Mouse (Mus musculus) neural tube, embryonic 11.5 days (tissue): ENCODE data around the gene Hmgcr. TPM values are rescaled to one million over a fixed set of nuclear protein-coding genes. Genes with fewer than 3 reads are reported as not detected.
"Not testable (repeated sequence)": the region's sequence is repeated elsewhere in the genome, so short reads cannot be mapped to it uniquely, and the experiment has no call there.

Experiments
- ATAC-seq: fragments of 200-750 bp; cut with Nextera tagmentation; 2 replicates; pipeline ENCODE4 v1.8.0; 2017; ENCODE audit warnings: moderate number of reproducible peaks, mild to moderate bottlenecking, moderate TSS enrichment, moderate library complexity; ENCODE audit not compliant: insufficient read depth, low FRiP score, low TSS enrichment
- DNase-seq: peaks from one replicate; pipeline ENCODE4 v3.0.0-alpha.2; 2015; ENCODE audit warnings: low spot score
- H3K27ac ChIP-seq: fragments of 300-500 bp; sonication (generic); 2 replicates; pipeline ENCODE4 v1.5.1; 2014; ENCODE audit warnings: low read depth, mild to moderate bottlenecking, low read length
- H3K27me3 ChIP-seq: fragments of 300-500 bp; sonication (generic); 2 replicates; pipeline ENCODE4 v1.6.1; 2014; ENCODE audit warnings: mild to moderate bottlenecking, low read length, mixed read lengths; ENCODE audit not compliant: control insufficient read depth, insufficient read depth
- H3K36me3 ChIP-seq: fragments of 300-500 bp; sonication (generic); 2 replicates; pipeline ENCODE4 v1.6.1; 2014; ENCODE audit warnings: mild to moderate bottlenecking, low read length, moderate library complexity, mixed read lengths; ENCODE audit not compliant: control insufficient read depth, insufficient read depth
- H3K4me1 ChIP-seq: fragments of 300-500 bp; sonication (generic); 2 replicates; pipeline ENCODE4 v1.6.1; 2014; ENCODE audit warnings: low read length, mixed read lengths; ENCODE audit not compliant: control insufficient read depth, insufficient read depth
- H3K4me2 ChIP-seq: fragments of 300-500 bp; sonication (generic); 2 replicates; pipeline ENCODE4 v1.6.1; 2014; ENCODE audit warnings: low read depth, mild to moderate bottlenecking, moderate library complexity
- H3K4me3 ChIP-seq: fragments of 300-500 bp; sonication (generic); 2 replicates; pipeline ENCODE4 v1.5.1; 2014; ENCODE audit warnings: low read depth, low read length
- H3K9ac ChIP-seq: fragments of 300-500 bp; sonication (generic); 2 replicates; pipeline ENCODE4 v1.6.1; 2014; ENCODE audit warnings: mild to moderate bottlenecking, low read length
- H3K9me3 ChIP-seq: fragments of 300-500 bp; sonication (generic); 2 replicates; pipeline ENCODE4 v1.6.1; 2016; ENCODE audit warnings: low read length; ENCODE audit not compliant: control insufficient read depth
- WGBS: fragments of 180-500 bp; shearing (Covaris S2); extraction: QIAGEN DNeasy Blood & Tissue Kit; methylation state at CpG from one replicate; pipeline ENCODE4 v1.1.7; 2014; 5-methylcytosine and 5-hydroxymethylcytosine counted together
- polyA plus RNA-seq: library from polyadenylated mRNA; unstranded; fragments of >200 nt; fragmentation: Nextera tagmentation; extraction: Ambion mirVana; gene quantifications from 2 replicates; pipeline ENCODE4 v1.2.1, GENCODE M21; 2014

The Hmgcr gene
- polyA plus RNA-seq, 1 experiment from 2014 or later = 220 TPM

DNA sequence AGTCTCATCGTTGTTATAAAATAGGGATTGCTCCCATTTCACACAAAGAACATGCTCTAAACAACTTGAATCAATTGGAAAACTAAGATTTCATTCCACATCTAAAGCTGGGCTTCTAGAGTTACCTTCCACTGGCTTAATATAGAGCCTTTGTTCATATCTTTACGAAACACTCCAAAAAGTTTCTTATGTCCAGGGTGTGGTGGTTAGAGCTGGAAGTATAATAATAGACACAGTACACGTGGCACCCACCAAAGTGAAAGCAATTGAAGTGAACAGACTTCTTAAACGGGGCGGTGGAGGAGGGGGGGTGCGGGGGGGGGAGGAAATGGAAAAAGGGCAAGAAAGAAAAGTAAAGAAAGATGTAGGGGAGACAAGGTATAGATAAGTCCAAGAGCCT lies 1.5 kb upstream of the Hmgcr start:
- Histone ChIP-seq H3K9ac (no peak overlapping the region), H3K36me3 (no peaks in the 10 kb centered on the region), H3K9me3 (no peaks in the 10 kb centered on the region), H3K4me3 (no peak overlapping the region), H3K27me3 (no peaks in the 10 kb centered on the region), H3K27ac (no peak overlapping the region), H3K4me2 (no peak overlapping the region), H3K4me1 (peaks cover 22% of the 10 kb centered on the region)
- DNase-seq (no peak), ATAC-seq (no peak)
- 82% methylated on average over 6 of the region's 6 CpGs for WGBS

DNA sequence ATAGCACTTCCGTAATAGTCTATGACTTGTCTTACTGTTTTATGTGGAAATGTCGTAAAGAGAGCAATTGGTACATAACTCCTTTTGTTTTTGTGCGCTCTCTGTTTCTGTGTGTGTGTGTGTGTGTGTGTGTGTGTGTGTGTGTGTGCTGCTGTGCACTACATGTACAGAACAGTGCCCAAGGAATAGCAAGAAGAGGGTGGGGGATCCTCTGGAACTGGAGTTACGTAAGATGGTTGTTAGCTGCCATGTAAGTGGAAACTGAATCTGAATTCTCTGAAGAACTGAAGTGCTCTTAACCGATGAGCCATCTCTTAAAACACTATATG lies 1.1 kb upstream of the Hmgcr start:
- no peaks in the 10 kb centered on the region for H3K27me3 ChIP-seq
- H3K4me3 ChIP-seq = no peak overlapping the region
- no peak for DNase-seq
- H3K9ac ChIP-seq = no peak overlapping the region
- peaks cover 22% of the 10 kb centered on the region for H3K4me1 ChIP-seq
- no peak overlapping the region for H3K4me2 ChIP-seq
- WGBS = 92% methylated on average over 5 of the region's 5 CpGs
- no peak overlapping the region for H3K27ac ChIP-seq
- no peak for ATAC-seq
- no peaks in the 10 kb centered on the region for H3K9me3 ChIP-seq
- no peaks in the 10 kb centered on the region for H3K36me3 ChIP-seq

DNA sequence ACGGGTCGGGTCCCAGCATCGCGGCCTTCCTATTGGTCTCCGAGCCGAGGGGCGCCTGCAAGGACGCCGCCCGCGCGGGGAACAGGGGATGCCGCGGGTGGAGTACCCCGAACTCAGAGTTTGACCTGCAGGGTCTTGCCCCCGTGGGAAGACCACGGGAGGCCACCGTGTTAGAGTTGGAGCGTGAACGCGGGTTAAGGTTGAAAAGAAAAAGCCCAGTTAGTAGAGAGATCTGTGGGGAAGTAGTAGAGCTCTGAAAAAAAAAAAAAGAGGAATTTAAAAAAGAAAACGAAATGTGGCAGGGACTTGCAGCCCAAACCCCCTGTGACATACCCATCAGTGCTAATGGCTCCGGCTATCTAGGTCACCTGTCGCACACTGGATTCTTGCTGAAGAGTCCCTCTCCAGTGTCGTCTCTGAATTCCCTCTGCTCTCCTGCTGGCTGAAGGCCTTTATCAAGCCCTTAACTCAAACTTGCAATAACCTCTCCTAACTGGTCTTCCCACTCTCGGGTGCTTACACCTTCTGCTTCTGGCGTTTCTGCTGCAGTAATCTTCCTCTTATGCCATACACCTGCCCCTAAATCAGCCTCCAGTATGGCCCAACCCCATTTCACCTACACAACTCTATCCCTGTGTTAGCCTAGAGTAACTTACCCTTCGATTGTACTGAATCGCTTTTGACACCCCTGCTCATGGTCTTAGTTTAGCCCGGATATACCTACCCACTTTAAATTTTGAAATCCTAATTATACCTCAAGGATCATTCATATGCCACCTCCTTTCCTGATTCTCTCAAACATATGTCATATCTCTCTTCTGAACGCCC lies 556 bp upstream of the Hmgcr start:
- H3K4me3 ChIP-seq = peak overlapping the region; percentile 88
- peak overlapping the region; percentile 97 for H3K27ac ChIP-seq
- no peak for ATAC-seq
- peaks cover 22% of the 10 kb centered on the region for H3K4me1 ChIP-seq
- no peaks in the 10 kb centered on the region for H3K27me3 ChIP-seq
- 14% methylated on average over 31 of the region's 31 CpGs for WGBS
- no peak for DNase-seq
- no peaks in the 10 kb centered on the region for H3K9me3 ChIP-seq
- H3K36me3 ChIP-seq = no peaks in the 10 kb centered on the region
- H3K9ac ChIP-seq = peak overlapping the region; percentile 48
- H3K4me2 ChIP-seq = peak overlapping the region; percentile 71

DNA sequence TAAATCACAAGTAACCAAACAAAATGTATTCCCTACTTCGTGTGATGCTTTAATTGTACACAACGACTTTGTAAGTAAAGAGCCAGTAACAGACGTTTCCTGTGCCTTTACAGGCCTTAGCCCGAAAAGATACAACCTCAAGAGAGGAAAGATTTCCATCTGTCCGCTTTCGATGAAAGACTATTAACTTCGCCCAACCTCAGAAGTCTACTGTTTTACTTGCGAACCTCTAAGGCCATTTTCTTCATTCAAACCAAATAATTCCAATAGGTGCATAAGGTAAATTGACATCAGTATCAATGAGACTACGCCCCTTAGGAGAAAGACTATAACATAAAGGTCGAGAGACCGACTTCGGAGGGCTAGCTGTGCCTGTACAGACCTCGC lies 724 bp downstream of the Hmgcr start:
- H3K9ac ChIP-seq = peak overlapping the region; percentile 86
- WGBS = 6% methylated on average over 13 of the region's 13 CpGs

DNA sequence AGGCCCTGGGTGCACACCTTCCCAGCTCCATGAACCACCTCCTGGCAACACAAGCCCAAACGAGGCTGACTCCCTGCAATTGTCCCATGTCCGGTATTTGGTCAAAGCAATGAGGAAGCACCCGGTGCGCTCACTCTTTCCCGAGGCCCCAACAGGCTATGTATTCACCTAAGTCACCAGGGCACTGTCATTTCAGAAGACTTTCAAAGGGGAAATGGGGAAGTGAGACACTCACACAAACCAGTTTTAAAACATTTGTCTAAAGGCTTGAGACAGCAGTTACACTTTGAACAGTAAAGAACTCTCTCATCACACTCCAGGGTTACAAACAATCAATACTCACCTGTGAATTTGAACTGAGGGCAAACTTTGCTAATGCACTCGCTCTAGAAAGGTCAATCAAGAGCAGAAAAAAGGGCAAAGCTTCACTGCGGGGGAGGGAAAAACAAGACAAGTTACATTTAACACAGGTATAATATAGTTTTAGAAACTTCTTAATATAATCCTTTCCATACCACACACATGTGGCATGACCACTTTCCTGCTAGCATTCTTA lies 6.2 kb downstream of the Hmgcr start:
- Histone ChIP-seq H3K27ac (no peak overlapping the region), H3K36me3 (peaks cover 37% of the 10 kb centered on the region), H3K4me2 (no peak overlapping the region), H3K4me1 (peaks cover 17% of the 10 kb centered on the region), H3K4me3 (no peak overlapping the region), H3K27me3 (no peaks in the 10 kb centered on the region), H3K9me3 (no peaks in the 10 kb centered on the region), H3K9ac (no peak overlapping the region)
- ATAC-seq = no peak
- no peak for DNase-seq
- WGBS = 91% methylated on average over 7 of the region's 7 CpGs

More for the DNA sequence above, 724 bp downstream of the Hmgcr start:
- H3K4me2 ChIP-seq = peak overlapping the region; percentile 71
- peaks cover 10% of the 10 kb centered on the region for H3K36me3 ChIP-seq
- peak overlapping the region; percentile 97 for H3K27ac ChIP-seq
- H3K4me1 ChIP-seq = peaks cover 22% of the 10 kb centered on the region
- no peak for ATAC-seq
- no peak for DNase-seq
- peak overlapping the region; percentile 88 for H3K4me3 ChIP-seq
- H3K27me3 ChIP-seq = no peaks in the 10 kb centered on the region
- no peaks in the 10 kb centered on the region for H3K9me3 ChIP-seq

DNA sequence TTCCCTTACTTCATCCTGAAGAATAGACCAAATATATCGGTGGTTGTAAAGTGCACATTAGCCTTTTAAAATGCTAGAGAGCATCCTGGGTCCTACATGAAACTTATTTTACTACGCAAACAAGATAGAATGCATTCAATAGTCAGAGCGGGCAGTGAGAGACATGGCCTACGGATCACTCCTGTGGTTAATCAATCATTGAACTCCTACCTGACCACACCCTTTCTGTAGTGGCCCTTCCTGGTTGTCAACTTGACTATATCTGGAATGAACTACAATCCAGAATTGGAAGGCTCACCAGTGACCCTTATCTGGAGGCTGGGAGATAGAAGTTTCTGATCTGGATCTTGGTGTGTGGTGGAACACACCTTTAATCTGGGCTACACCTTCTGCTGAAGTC lies 7.6 kb downstream of the Hmgcr start:
- not testable (repeated sequence) for ATAC-seq, H3K4me1 ChIP-seq, H3K4me3 ChIP-seq, H3K4me2 ChIP-seq, H3K9ac ChIP-seq, DNase-seq, H3K9me3 ChIP-seq, H3K27ac ChIP-seq, H3K27me3 ChIP-seq
- 96% methylated on average over 4 of the region's 4 CpGs for WGBS
- peaks cover 44% of the 10 kb centered on the region for H3K36me3 ChIP-seq

DNA sequence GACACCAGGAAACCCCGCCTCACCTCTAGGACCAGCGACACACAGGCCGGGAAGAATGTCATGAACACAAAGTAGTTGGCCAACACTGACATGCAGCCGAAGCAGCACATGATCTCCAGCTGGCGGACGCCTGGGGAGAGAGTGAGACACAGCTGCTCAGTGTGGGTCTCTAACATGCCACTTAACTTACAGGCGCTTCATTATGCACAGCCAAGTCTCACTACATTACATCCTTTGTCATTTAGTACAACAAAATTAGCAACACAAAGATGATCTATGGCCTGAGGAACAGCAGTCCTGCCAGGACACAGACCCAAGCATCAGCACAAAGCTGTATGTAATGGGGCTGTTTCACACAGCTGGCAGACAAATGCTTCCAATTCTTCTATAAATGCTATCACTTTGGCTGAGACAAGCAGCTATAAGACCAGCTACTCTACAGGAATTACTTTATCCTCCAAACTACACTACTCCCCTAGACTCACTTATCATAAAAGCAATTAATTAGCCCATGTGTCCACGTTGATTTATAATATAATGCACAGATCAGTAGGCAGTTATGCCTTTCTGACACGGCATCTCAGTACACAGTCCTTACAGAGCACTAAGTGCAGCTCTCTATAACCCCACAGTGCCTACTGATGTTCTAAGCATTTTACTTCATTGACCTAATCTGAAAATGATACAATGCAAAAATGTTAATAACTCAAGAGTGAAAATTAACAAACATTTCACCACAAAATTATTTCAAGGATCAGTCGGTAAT lies 10.5 kb downstream of the Hmgcr start:
- Histone ChIP-seq H3K27me3 (no peaks in the 10 kb centered on the region), H3K4me1 (no peaks in the 10 kb centered on the region), H3K4me3 (no peak overlapping the region), H3K9ac (no peak overlapping the region), H3K36me3 (peaks cover 48% of the 10 kb centered on the region), H3K27ac (no peak overlapping the region), H3K9me3 (no peaks in the 10 kb centered on the region), H3K4me2 (no peak overlapping the region)
- DNase-seq (no peak), ATAC-seq (peak; percentile 67; the same call in 1 of the 2 replicates)
- WGBS = 79% methylated on average over 10 of the region's 10 CpGs

DNA sequence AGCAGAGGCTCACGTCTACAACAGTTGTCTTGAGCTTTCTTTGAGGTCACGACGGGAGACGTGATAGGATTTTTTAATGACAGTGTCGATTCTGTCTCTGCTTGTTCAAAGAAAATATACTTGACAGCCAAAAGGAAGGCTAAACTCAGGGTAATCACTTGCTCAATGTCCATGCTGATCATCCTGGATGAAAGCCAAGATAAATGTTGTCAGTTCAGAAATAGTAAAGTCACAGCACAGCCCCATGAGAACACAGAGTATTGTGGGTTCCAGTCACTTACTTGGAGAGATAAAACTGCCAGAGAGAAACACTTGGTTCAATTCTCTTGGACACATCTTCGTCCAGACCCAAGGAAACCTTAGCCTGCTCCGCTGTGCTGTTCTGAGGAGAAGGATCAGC lies 11.8 kb downstream of the Hmgcr start:
- ATAC-seq (no peak), DNase-seq (no peak)
- Histone ChIP-seq H3K9me3 (no peaks in the 10 kb centered on the region), H3K4me2 (no peak overlapping the region), H3K4me3 (no peak overlapping the region), H3K9ac (no peak overlapping the region), H3K27me3 (no peaks in the 10 kb centered on the region), H3K27ac (no peak overlapping the region), H3K36me3 (peaks cover 46% of the 10 kb centered on the region), H3K4me1 (no peaks in the 10 kb centered on the region)
- 91% methylated on average over 7 of the region's 7 CpGs for WGBS
